Mouse (Mus musculus) MEL (cell line): ENCODE data around the gene Cct3.
"Not testable (repeated sequence)": the region's sequence is repeated elsewhere in the genome, so short reads cannot be mapped to it uniquely, and the experiment has no call there.

Experiments used
- CTCF ChIP-seq, 3 experiments: IDR thresholded peaks in 2 of 3; conservative IDR thresholded peaks in 1 of 3; 2 replicates each; pipeline ENCODE4 v1.5.1; 2011 to 2012; ENCODE audit warnings: low read length in 3 of 3, low read depth in 2 of 3, mild to moderate bottlenecking in 2 of 3, improper control_type of control experiment in 1 of 3, inconsistent platforms in 1 of 3, mixed read lengths in 1 of 3, moderate library complexity in 1 of 3; ENCODE audit not compliant: control insufficient read depth in 1 of 3, insufficient read depth in 1 of 3, poor library complexity in 1 of 3, severe bottlenecking in 1 of 3
- MAZ ChIP-seq: IDR thresholded peaks from 2 replicates; pipeline ENCODE4 v1.6.1; 2012; ENCODE audit warnings: low read depth, mild to moderate bottlenecking, inconsistent platforms, low read length, improper control_type of control experiment
- RCOR1 ChIP-seq: IDR thresholded peaks from 2 replicates; pipeline ENCODE4 v1.6.1; 2012; ENCODE audit warnings: low read depth, mild to moderate bottlenecking, inconsistent platforms, low read length, improper control_type of control experiment

GRCm38 (mm10) chr3:88271298-88271697, 25.6 kb upstream of the Cct3 start:
- not testable (repeated sequence) for TF ChIP-seq RCOR1; CTCF (IDR thresholded peaks at IDR 0.05 in 2 of 3, conservative IDR thresholded peaks at IDR 0.05 in 1 of 3; ENCODE audit: control insufficient read depth in 1 of 3, insufficient read depth in 1 of 3, low read depth in 2 of 3, low read length in 3 of 3, poor library complexity in 1 of 3, severe bottlenecking in 1 of 3); MAZ
